Mouse (Mus musculus): ENCODE results near the gene Llcfc1.

Llcfc1 gene

GRCm38 (mm10) chr6:41684131-41684530 is at the start of gene Llcfc1:
Llcfc1 (plus strand) TSS chr6:41684431.
- no peak for DNase-seq (ENCODE audit: low spot score)

GRCm38 (mm10) chr6:41635211-41635610 is 49.0 kb upstream of the Llcfc1 start:
- no peak for DNase-seq (ENCODE audit: low spot score)

- DNase-seq (ENCODE audit: low spot score) = no peak
These were observed 48.1 kb upstream of the Llcfc1 start, which contains the start of gene Trpv6 for GRCm38 (mm10) chr6:41636178-41636577. Trpv6 (minus strand) TSS chr6:41636405.

GRCm38 (mm10) chr6:41637393-41637792 is 46.8 kb upstream of the Llcfc1 start:
- DNase-seq (ENCODE audit: low spot score) = no peak

GRCm38 (mm10) chr6:41637927-41638506 is 46.2 kb upstream of the Llcfc1 start:
- DNase-seq (ENCODE audit: low spot score) = no peak

- no peak for DNase-seq (ENCODE audit: low spot score)
These were observed 43.8 kb upstream of the Llcfc1 start for GRCm38 (mm10) chr6:41640449-41640848.

GRCm38 (mm10) chr6:41641173-41641866 is 42.9 kb upstream of the Llcfc1 start:
- no peak for DNase-seq (ENCODE audit: low spot score)

- DNase-seq (ENCODE audit: low spot score) = no peak
These were observed 41.5 kb upstream of the Llcfc1 start for GRCm38 (mm10) chr6:41642765-41643164.

- no peak for DNase-seq (ENCODE audit: low spot score)
These were observed 41.0 kb upstream of the Llcfc1 start for GRCm38 (mm10) chr6:41643227-41643626.

GRCm38 (mm10) chr6:41646220-41646619 is 38.0 kb upstream of the Llcfc1 start:
- no peak for DNase-seq (ENCODE audit: low spot score)

- no peak for DNase-seq (ENCODE audit: low spot score)
These were observed 37.6 kb upstream of the Llcfc1 start for GRCm38 (mm10) chr6:41646672-41647071.

GRCm38 (mm10) chr6:41653173-41653572 is 31.1 kb upstream of the Llcfc1 start:
- DNase-seq (ENCODE audit: low spot score) = no peak

- no peak for DNase-seq (ENCODE audit: low spot score)
These were observed 29.6 kb upstream of the Llcfc1 start for GRCm38 (mm10) chr6:41654648-41655047.

GRCm38 (mm10) chr6:41658487-41658886 is 25.7 kb upstream of the Llcfc1 start:
- no peak for DNase-seq (ENCODE audit: low spot score)

GRCm38 (mm10) chr6:41662320-41662719 is 21.9 kb upstream of the Llcfc1 start:
- DNase-seq (ENCODE audit: low spot score) = no peak

GRCm38 (mm10) chr6:41676530-41676929 is 7.7 kb upstream of the Llcfc1 start:
- DNase-seq (ENCODE audit: low spot score) = no peak

GRCm38 (mm10) chr6:41680669-41681068 is 3.6 kb upstream of the Llcfc1 start, which contains the start of gene Trpv5:
Trpv5 (minus strand) TSS chr6:41680769.
- no peak for DNase-seq (ENCODE audit: low spot score)

GRCm38 (mm10) chr6:41681656-41682055 is 2.6 kb upstream of the Llcfc1 start:
- DNase-seq (ENCODE audit: low spot score) = no peak

GRCm38 (mm10) chr6:41684911-41685310 is 680 bp downstream of the Llcfc1 start:
- no peak for DNase-seq (ENCODE audit: low spot score)

GRCm38 (mm10) chr6:41685596-41685995 is 1.4 kb downstream of the Llcfc1 start:
- DNase-seq (ENCODE audit: low spot score) = no peak

- DNase-seq (ENCODE audit: low spot score) = no peak
These were observed 8.0 kb downstream of the Llcfc1 start for GRCm38 (mm10) chr6:41692200-41692599.

- no peak for DNase-seq (ENCODE audit: low spot score)
These were observed 10.2 kb downstream of the Llcfc1 start for GRCm38 (mm10) chr6:41694407-41694806.

GRCm38 (mm10) chr6:41701245-41701644 is 17.0 kb downstream of the Llcfc1 start:
- no peak for DNase-seq (ENCODE audit: low spot score)

- no peak for DNase-seq (ENCODE audit: low spot score)
These were observed 18.7 kb downstream of the Llcfc1 start for GRCm38 (mm10) chr6:41702928-41703327.

Measured in ovary, postnatal 10 days (tissue).